Mouse (Mus musculus) gastrocnemius, postnatal 25 days (tissue): Measurements from ENCODE around the gene Ms4a8a. TPM values are rescaled to one million over a fixed set of nuclear protein-coding genes. Genes with fewer than 3 reads are reported as not detected.
"Not testable (repeated sequence)": the region's sequence is repeated elsewhere in the genome, so short reads cannot be mapped to it uniquely, and the experiment has no call there.

Experiments
- DNase-seq: peaks from one replicate; pipeline ENCODE4 v3.0.0; 2022
- long read RNA-seq, 2 experiments: library from polyadenylated mRNA; stranded (forward); transcript quantifications; one replicate each; pipeline ENCODE4 v2.0.0; 2021
- total RNA-seq, 2 experiments: library from RNA; stranded (reverse); gene quantifications; 1 replicate in 1 of 2; 2 replicates in 1 of 2; pipeline ENCODE4 v1.2.3; 2021

The Ms4a8a gene
- total RNA-seq = under 1 TPM; 0.33 to 0.88 TPM
- long read RNA-seq, experiment 1 = 0 reads
- long read RNA-seq, experiment 2, partial matches to known transcripts = 0 of 1 reads
- long read RNA-seq, experiment 2, other reads (novel, unspliced or antisense) = 0 of 1 reads

DNA sequence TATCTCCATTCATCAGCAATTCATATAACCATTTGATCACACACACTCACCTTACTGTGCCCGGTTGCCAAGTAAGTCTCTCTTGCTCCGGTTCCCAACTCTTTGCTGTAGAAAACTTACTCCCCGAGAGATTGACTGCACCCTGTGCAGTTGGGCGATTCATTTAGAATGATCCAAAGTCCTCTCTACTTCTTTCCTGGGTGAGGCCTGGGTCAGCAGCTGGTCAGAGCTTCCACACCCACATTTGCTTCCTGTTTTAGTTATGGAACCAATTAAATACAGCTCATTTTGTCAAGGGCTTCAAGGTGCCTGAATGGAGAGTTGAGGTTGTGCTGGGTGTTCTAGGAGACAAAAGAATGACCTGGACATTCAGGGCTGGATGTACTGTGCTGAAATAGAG is at the start of gene Ms4a8a:
Gene Ms4a8a, minus strand, starts transcription at position 169 of the 400 bp plus-strand sequence.
- DNase-seq = no peak

- DNase-seq = no peak
Measured at GRCm38 (mm10) chr19:11129702-11130101, 48.8 kb upstream of the Ms4a8a start.

- DNase-seq = peak; percentile 8
Measured at GRCm38 (mm10) chr19:11121016-11121420, 40.1 kb upstream of the Ms4a8a start.

DNA sequence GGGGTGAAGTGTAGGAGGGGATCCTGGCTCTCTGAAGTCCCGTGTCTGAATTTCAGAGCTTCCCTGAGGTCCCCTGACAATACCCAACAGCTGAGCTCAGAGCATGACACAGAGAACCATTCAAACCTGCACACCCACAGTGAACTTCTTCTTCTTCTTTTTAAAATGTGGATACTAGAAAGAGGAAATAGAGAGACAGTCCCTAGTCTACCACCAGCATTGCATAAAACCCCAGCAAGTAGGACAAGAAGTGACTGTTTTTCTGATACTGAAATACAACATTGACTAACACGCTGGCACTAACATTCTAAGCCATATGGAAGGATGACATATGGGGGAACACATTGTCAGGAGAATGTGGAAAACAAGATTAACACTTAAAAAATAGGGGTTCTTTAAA is 38.4 kb upstream of the Ms4a8a start:
- no peak for DNase-seq

DNA sequence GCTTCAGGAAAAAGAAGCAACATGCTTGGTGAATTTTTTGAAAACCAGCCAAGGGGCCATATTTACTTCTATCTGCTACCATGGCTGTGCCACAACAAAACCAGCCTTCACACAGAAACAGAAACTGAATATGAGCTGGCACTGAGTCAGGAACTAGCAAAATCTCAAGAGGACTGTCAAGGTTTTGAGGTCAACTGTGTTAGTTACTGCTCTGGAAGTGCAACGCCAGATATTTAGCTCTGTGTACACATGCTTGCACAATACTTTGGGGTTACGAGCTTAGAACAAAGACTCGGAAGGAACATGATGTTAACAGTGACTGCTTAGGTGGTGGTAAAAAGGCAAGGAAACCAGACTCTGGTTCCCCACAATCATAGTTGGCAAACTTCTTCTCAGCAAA is 26.8 kb upstream of the Ms4a8a start:
- DNase-seq = peak; percentile 33

DNA sequence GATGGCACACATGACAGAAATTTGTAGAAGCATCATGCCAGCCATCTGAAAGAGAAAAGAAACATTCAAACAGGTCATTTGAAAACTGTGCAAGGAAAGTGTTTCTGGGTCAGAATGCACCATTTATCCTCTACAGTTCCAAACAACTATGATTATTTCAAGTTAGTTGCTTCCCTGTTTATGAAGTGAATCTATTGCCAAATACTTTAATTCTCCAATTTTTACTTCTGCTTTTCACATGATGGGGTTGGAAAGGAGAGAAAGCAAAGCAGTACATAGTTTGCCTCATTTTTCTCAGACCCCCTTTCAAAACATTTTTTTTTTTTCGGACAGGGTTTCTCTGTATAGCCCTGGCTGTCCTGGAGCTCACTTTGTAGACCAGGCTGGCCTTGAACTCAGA is 21.0 kb upstream of the Ms4a8a start:
- no peak for DNase-seq

DNA sequence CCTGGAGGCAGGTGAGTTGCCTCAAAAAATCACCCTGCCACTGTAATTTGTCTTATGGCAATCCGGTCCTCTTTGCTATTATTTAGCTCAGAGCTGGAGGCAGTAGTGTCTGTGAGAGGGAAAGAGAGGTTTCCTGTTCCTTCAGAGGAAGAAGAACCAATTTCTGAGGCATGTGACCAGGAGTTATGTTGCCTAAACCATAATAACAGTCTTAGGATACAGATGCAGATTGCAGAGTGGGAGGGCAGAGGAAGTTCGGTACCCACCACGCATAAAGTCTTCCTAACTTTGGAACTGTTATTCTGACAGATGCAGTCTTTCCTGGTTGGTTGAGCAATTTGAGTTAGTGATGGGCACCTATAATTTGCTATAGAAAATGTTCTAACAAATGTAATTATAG is 17.5 kb upstream of the Ms4a8a start:
- no peak for DNase-seq

DNA sequence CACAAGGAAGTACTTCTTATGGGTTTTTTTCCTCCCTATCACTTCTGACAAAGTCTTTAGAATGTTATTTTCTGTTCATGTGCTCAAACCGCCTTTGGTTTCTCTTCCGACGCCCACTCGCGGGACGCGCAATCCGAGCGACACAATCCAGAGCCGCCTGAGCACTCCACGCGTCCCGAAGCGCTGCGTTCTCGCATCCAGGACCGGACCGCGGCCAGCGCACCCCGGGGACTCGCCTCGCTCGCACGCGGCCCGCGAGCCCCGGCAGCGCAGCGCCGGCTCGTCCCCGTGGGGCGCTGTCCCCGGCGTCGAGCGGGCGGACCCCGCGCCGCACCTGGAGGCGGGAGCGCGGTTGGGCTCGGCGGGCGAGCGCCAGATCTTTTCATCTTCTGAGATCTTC is 11.2 kb upstream of the Ms4a8a start:
- not testable (repeated sequence) for DNase-seq

GRCm38 (mm10) chr19:11070364-11070763 is 10.5 kb downstream of the Ms4a8a start:
- DNase-seq = no peak

- no peak for DNase-seq
Measured at GRCm38 (mm10) chr19:11065202-11065875, 15.6 kb downstream of the Ms4a8a start.

DNA sequence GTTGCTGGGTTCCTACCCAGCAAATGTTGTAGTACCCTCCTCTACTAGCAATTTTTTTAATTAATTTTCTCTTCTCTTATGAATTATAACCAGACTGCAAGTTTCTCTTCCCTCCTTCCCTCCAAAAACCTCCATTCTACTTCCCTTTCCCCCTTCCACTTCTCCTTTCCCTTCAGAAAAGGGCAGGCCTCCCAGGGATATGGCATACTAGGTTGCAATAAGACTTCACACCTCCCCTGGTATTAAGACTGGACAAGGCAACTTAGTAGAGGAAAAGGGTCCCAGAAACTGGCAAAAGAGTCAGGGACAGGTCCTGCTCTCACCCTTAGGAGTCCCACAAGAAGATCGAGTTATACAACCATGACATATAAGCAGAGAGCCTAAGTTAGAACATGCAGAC is 20.0 kb downstream of the Ms4a8a start:
- DNase-seq = no peak

DNA sequence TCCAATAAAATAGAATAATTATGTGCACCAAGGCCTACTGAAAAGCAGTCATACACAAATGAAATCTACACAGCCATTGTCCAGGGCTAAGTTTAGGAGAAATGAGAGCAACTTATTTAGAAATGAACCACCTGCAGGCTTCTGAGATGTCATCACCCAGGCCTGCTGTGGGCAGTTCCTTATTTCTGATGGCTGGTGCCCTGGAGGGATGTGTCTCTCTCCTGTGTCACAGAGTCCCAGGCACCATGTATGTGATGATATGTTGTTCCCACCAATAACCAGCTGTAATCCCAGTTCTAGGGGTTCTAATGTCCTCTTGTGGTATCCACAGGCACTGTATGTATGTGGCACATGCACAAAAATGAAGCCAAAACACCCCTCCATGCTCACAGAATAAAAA is 20.9 kb downstream of the Ms4a8a start:
- no peak for DNase-seq

DNA sequence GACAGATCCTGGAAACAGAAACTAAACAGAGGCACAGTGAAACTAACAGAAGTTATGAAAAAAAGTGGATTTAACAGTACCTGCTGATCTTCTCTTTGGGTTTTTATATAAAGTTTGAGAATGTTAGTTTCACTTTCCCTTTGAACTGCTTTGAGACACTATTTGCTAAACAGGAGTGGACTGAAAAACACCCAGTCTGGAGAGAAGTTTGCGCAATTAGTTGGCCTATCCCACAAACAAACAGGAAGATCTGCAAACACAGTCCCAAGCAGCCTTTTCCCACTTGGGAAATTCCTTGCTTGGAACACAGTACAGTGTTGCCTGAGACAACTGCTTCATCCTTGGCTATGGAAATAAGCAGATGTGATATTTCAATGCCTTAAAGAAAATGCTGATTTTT is 25.2 kb downstream of the Ms4a8a start:
- DNase-seq = peak; percentile 46

DNA sequence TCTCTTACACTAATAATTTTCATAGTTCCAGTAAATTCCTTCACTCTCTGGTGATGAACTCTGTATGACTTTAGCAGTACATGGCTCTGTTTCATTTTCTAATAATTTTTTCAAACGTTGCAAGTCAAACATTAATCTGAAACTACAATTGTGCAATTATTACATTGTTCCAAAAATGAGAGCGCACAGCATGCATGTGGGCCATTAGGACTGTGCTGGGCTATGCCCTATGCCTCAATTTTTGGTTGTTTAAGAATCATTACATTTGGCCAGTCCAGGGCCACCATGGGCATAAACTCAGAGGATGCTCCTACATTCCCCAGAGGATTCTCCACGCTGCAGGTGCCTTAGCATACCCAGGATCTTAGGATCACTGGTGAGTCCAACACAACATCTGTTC is 27.6 kb downstream of the Ms4a8a start:
- no peak for DNase-seq

DNA sequence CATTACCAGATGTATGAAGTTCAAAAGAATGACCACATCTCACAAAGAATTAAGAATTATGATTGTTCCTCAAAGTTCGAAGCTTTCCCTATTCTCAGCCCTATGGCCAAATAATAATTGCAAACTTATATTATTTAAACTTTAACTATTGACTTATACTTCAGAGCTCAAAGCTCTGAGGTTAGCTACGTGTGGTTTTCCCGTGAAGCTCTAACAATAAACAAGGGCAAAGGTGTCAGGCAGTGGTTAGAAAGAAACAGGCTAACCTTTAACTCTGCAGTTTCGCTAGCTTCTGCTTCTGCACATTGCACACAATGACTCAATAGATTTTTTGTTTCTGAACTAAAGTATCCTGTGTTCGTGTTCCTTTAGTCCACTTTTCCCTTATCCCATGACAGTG is 28.0 kb downstream of the Ms4a8a start:
- DNase-seq = no peak

DNA sequence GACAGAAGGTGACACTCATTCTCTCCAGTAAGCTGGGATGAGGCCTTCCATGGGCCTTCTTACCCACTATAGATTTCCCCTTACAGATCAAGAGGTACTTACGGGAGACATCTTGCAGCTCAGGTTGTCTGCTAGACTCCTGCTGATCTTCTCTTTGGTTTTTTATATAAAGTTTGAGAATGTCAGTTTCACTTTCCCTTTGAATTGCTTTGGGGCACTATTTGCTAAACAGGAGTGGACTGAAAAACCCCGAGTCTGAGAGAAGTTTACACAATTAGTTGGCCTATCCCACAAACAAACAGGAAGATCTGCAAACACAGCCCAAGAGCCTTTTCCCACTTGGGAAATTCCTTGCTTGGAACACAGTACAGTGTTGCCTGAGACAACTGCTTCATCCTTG is 30.6 kb downstream of the Ms4a8a start:
- DNase-seq = peak; percentile 13

DNA sequence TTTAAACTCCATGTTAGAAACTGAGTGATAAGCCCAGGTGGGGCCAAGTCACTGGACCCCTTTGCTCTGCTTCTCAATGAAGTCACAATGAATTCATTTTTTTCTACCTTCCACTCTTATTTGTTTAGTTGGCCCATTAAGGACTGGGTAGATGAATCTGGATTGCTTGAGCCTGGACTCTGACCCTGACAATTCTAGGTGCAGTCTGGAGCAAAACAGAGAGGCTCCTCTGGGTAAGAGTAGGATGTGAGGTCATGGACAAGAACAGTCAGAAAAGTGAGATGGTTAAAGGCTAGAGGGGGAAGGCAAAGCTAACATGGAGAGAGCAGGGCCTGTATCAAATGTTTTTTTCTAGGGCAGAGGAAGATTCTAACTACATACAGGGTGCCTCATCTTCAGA is 31.5 kb downstream of the Ms4a8a start:
- no peak for DNase-seq

DNA sequence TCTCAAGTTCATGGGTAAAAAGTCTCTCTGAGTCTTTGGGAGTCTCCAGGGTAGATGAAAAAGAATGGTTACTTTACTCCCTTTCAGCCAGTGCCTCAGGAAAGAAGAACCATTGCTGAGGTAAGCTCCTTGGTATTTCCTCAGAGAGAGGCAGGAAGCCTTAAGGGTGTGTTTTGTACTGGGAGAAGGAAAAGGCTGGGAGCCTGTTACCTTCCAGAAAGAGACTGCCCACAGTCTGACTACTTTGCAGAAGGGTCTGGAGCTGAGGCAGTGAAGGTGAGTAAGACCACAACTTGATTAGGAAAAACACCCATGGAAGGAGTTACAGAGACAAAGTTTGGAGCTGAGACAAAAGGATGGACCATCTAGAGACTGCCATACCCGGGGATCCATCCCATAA is 32.4 kb downstream of the Ms4a8a start:
- DNase-seq = no peak

DNA sequence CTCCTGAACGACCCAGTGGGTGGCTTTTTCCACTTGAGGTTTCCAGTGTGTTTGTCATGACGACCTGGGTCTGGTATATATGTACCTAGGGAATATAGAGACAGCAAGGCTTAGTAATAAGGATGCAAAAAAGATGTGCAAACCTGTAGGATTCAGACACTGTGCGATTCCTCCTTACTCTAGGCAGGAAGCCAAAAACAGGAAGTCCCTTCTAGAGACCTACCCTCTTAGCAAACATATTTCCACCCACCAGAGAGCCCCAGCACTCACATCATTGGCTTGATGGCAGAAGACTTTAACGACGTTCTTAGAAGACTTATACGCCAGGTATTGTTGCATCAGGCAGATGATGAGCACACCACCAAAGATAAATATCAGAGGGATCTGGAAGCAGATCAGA is 32.9 kb downstream of the Ms4a8a start:
- DNase-seq = no peak

GRCm38 (mm10) chr19:11044996-11045711 is 35.7 kb downstream of the Ms4a8a start:
- DNase-seq = peak; percentile 79

GRCm38 (mm10) chr19:11044671-11044995 is 36.3 kb downstream of the Ms4a8a start:
- DNase-seq = no peak

GRCm38 (mm10) chr19:11037570-11037969 is 43.3 kb downstream of the Ms4a8a start:
- no peak for DNase-seq

DNA sequence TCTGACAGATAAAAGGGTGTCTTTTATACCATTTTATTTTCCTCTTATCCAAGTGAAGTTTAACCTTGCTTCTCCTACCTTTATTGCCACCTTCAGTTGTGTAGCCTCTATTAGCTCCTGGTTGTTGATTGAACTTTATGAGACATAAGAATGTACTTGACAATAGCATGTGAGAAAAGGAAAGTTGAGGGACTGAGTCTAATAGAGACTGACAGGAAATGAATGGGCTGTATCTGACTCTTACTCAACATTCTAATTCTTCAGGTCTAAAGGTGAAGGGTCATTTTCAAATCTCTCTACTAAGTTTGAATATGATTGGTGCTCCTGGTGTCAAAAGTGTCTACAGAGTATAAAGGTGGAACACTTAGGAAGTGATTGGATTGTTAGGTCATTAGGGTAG is 58.5 kb downstream of the Ms4a8a start:
- DNase-seq = no peak

DNA sequence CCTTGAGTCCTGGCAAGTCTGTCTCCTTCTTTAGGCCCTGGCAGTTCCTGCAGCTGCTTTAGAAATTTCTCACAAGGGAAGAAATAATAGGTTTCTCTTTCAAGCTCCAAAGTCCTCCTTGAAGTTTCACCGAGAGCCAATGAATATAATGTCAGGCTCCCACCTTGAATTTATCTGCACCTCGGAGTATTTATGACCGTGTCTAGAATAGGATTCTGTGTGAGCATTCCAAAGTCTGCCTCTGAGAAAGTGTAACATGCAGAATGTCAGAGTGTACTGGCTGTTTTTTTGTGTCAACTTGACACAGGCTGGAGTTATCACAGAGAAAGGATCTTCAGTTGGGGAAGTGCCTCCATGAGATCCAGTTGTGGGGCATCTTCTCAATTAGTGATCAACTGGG is 63.0 kb downstream of the Ms4a8a start, which contains the start of gene Ms4a18:
Gene Ms4a18, minus strand, starts transcription at position 141 of the 400 bp plus-strand sequence.
- no peak for DNase-seq
